Mouse (Mus musculus) E14TG2a.4 (cell line): ENCODE measurements at regions not wholly inside any gene's neighbourhood (a gene's known extent, or its start where the extent isn't known, plus 50 kb on each side); places are given as distances from the start of the nearest gene placed in this dataset.

Experiments
- H3K27me3 ChIP-seq: 2 replicates; pipeline ENCODE4 v1.6.1; 2014; ENCODE audit warnings: low read length, control low read depth; ENCODE audit not compliant: insufficient read depth
- H3K36me3 ChIP-seq: 2 replicates; pipeline ENCODE4 v1.6.1; 2014; ENCODE audit warnings: low read length, control low read depth; ENCODE audit not compliant: insufficient read depth
- H3K4me1 ChIP-seq: replicated peaks from 2 replicates; pipeline ENCODE4 v1.6.1; 2014; ENCODE audit warnings: low read depth, low read length, control low read depth
- H3K4me3 ChIP-seq: replicated peaks from 2 replicates; pipeline ENCODE4 v1.5.1; 2014; ENCODE audit warnings: mild to moderate bottlenecking, low read length
- H3K9me3 ChIP-seq: 2 replicates; pipeline ENCODE4 v1.6.1; 2014; ENCODE audit warnings: low read length, control low read depth
- CTCF ChIP-seq: conservative IDR thresholded peaks from 2 replicates; pipeline ENCODE4 v1.5.1; 2014; ENCODE audit warnings: low read length
- NANOG ChIP-seq: IDR thresholded peaks from 2 replicates; pipeline ENCODE4 v1.6.1; 2014; ENCODE audit warnings: borderline replicate concordance, low read length, mixed read lengths
- POU5F1 ChIP-seq: IDR thresholded peaks from 2 replicates; pipeline ENCODE4 v1.6.1; 2014; ENCODE audit warnings: low read length, borderline replicate concordance

DNA sequence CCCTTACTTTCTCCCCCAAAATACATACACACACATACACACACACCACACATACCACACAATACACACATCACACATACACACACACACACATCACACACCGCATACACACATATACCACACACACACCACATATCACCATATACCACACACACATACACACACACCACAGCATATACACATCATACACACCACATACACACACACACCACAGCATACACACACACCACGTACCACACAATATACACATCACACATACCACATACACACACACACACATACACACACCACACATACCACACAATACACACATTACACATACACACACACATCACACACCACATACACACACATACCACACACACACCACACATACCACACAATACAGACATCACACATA lies 362.5 kb upstream of the Ubash3b start:
- TF ChIP-seq CTCF, result no peak
- TF ChIP-seq NANOG, result no peak
- TF ChIP-seq POU5F1, result no peak
- Histone ChIP-seq H3K9me3 (no peaks in the 10 kb centered on the region), H3K4me1 (no peaks in the 10 kb centered on the region), H3K36me3 (no peaks in the 10 kb centered on the region), H3K4me3 (no peak overlapping the region), H3K27me3 (no peaks in the 10 kb centered on the region)

DNA sequence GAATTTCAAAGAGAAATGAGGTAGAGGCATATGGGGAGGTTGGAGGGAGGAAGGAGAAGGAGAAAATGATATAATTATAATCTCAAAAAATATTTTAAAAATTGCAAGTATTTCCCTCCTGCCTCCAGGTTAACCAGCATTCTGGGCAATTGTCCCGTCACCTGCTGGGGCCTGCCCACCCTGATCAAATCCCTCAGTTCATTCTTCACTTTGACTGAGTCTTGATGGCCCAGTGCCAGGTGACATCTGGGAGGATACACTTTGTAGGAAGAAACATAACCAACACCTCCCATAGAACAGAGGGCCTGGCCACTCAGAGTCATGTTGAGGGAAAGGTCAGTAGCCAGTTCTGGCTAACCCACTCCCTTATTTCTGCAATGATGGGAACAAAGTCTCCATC lies 360.8 kb upstream of the Ubash3b start:
- TF ChIP-seq POU5F1, result no peak
- no peak for TF ChIP-seq NANOG
- TF ChIP-seq CTCF, result no peak
- Histone ChIP-seq H3K9me3 (no peaks in the 10 kb centered on the region), H3K36me3 (no peaks in the 10 kb centered on the region), H3K27me3 (no peaks in the 10 kb centered on the region), H3K4me1 (no peaks in the 10 kb centered on the region), H3K4me3 (no peak overlapping the region)

DNA sequence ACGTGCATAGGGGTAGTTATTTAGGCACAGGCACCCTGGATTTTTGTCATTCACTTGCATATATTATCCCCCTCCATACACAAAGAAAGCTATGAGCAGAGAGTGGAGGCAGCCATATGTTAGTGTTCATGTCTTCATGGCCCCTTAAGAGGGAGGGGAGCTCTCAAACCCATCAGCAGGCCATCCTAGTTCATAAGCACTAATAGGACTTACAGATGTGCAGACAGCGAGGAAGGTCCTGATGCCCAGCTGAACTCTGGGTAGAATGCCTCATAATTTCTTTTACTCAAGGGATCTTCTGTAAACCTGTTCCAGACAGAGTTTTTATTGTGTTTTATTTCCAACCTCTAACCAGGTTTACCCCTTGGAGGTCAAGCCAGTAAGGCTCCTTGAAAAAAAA lies 356.3 kb upstream of the Ubash3b start:
- H3K4me1 ChIP-seq, result peaks cover 25% of the 10 kb centered on the region
- H3K36me3 ChIP-seq, result no peaks in the 10 kb centered on the region
- no peak for TF ChIP-seq NANOG
- no peak for TF ChIP-seq CTCF
- TF ChIP-seq POU5F1, result no peak
- no peaks in the 10 kb centered on the region for H3K27me3 ChIP-seq
- no peak overlapping the region for H3K4me3 ChIP-seq
- H3K9me3 ChIP-seq, result no peaks in the 10 kb centered on the region

DNA sequence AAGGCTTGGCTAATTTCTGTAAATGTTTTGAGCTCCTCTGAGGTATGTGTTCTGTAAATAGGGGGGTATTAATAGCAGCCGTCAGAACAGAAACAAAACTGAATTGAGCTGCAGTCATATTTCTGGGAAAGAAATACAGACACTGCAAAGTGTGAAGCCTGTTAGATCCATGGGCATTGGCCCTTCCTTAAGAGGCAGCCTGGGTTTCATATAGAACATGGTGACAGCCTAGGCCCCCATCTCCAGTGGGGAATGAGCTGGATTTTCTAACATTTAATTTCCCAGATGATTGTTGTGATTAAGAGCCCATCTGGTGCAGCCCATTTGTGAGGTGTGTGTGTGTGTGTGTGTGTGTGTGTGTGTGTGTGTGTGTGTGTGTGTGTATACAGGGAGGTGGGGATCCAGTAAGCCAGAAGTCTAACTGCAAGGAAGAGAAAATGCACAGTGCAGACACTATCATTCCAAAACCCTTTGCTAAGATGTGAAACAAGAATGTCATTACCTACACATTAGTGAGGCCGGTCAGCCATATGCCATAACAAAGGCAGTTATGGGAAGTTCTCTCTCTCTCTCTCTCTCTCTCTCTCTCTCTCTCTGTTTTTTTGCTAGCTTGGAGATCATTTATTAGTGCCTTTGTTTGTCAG lies 355.7 kb upstream of the Ubash3b start:
- H3K9me3 ChIP-seq, result no peaks in the 10 kb centered on the region
- H3K36me3 ChIP-seq, result no peaks in the 10 kb centered on the region
- no peak overlapping the region for H3K4me3 ChIP-seq
- H3K4me1 ChIP-seq, result peaks cover 25% of the 10 kb centered on the region
- H3K27me3 ChIP-seq, result no peaks in the 10 kb centered on the region
- TF ChIP-seq POU5F1 (no peak), CTCF (no peak), NANOG (no peak)

DNA sequence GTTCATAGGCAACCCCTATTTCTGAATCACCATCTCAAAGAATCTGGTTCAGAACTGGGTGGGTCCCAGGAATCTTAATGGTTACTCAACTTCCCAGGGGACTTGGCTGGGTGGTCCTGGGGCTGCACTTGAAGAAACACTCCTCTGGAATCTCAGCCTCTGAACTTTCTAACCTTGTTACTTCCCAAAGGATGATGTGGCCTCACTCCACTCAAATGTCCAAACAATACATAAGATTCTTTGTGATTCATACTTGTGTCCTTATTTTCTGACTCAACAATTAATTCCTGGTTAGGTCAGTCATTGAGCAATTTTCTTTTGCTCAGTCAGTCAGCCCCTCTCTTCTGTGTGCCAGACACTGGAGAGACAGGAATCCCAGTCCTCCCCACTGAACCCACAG lies 353.7 kb upstream of the Ubash3b start:
- TF ChIP-seq NANOG, result peak; percentile 61; the same call in 1 of the 2 replicates
- no peak for TF ChIP-seq POU5F1

DNA sequence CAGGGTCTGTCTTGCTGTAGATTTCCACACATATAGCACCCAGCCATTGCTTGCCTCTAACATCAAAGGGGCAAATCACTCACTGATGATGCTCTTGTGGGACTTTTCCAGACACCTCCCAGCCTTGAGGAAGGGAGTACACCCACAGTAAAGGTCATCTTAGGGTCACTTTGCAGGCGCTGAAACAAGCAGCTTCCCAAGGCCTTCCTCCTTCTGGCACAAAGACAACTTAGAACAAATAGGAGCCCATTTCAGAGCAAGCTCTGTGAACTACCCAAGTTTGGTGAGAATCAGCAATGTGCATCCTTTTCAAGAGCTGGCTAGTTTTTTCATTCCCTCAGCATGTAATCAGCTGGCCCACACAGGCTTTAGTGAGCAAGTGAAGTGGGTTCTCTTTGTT lies 352.2 kb upstream of the Ubash3b start:
- Histone ChIP-seq H3K27me3 (no peaks in the 10 kb centered on the region), H3K9me3 (no peaks in the 10 kb centered on the region), H3K36me3 (no peaks in the 10 kb centered on the region), H3K4me3 (no peak overlapping the region), H3K4me1 (peaks cover 25% of the 10 kb centered on the region)
- no peak for TF ChIP-seq NANOG
- no peak for TF ChIP-seq POU5F1
- no peak for TF ChIP-seq CTCF

More for the DNA sequence above, 353.7 kb upstream of the Ubash3b start:
- Histone ChIP-seq H3K4me1 (peaks cover 25% of the 10 kb centered on the region), H3K9me3 (no peaks in the 10 kb centered on the region), H3K4me3 (no peak overlapping the region), H3K27me3 (no peaks in the 10 kb centered on the region), H3K36me3 (no peaks in the 10 kb centered on the region)

- TF ChIP-seq NANOG (no peak), CTCF (no peak), POU5F1 (no peak)
- no peaks in the 10 kb centered on the region for H3K27me3 ChIP-seq
- no peaks in the 10 kb centered on the region for H3K9me3 ChIP-seq
- H3K4me1 ChIP-seq, result peaks cover 14% of the 10 kb centered on the region
- H3K4me3 ChIP-seq, result no peak overlapping the region
- no peaks in the 10 kb centered on the region for H3K36me3 ChIP-seq
Observed at GRCm38 (mm10) chr9:41509597-41509996, 348.1 kb upstream of the Ubash3b start.

- H3K36me3 ChIP-seq, result no peaks in the 10 kb centered on the region
- no peaks in the 10 kb centered on the region for H3K9me3 ChIP-seq
- H3K4me3 ChIP-seq, result no peak overlapping the region
- peaks cover 5% of the 10 kb centered on the region for H3K4me1 ChIP-seq
- H3K27me3 ChIP-seq, result no peaks in the 10 kb centered on the region
- TF ChIP-seq NANOG (no peak), POU5F1 (no peak)
Observed at GRCm38 (mm10) chr9:41508746-41509145, 347.2 kb upstream of the Ubash3b start.

- TF ChIP-seq NANOG, result no peak
- TF ChIP-seq POU5F1, result no peak
- TF ChIP-seq CTCF, result no peak
- Histone ChIP-seq H3K27me3 (no peaks in the 10 kb centered on the region), H3K4me1 (no peaks in the 10 kb centered on the region), H3K36me3 (no peaks in the 10 kb centered on the region), H3K4me3 (no peak overlapping the region), H3K9me3 (no peaks in the 10 kb centered on the region)
Observed at GRCm38 (mm10) chr9:41498326-41498725, 336.8 kb upstream of the Ubash3b start.

DNA sequence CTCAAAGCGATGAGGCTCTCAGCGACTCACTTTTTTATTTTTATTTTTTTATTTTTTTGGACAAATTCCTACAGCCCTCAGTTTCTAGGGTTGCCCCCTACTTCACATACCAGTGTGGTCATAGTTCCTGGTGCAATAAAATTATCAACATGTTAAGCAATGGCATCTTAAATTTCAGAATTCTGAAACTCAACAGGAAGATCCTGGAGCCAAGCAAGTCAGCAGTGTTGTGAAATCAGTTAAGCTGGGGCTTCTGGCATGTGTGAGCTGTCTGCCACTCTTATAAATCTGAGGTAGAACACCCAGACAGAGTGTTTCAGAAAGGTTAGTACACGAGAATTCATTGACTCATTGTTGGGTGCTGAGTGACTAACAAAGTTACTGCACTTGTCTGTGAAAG lies 328.6 kb upstream of the Ubash3b start:
- Histone ChIP-seq H3K4me1 (no peaks in the 10 kb centered on the region), H3K9me3 (no peaks in the 10 kb centered on the region), H3K27me3 (no peaks in the 10 kb centered on the region), H3K4me3 (no peak overlapping the region), H3K36me3 (no peaks in the 10 kb centered on the region)
- TF ChIP-seq CTCF (no peak), POU5F1 (no peak), NANOG (no peak)
